Mouse (Mus musculus) layer of hippocampus, adult 8-10 months (tissue): Measurements from ENCODE around the gene Exosc10. TPM values are rescaled to one million over a fixed set of nuclear protein-coding genes. Genes with fewer than 3 reads are reported as not detected.
A peak's percentile ranks its signal among the peaks of the same experiment; 100 is the strongest.

Experiments
- DNase-seq, 2 experiments: peaks; one replicate each; pipeline ENCODE4 v3.0.0; 2022; ENCODE audit warnings: low spot score in 2 of 2
- total RNA-seq, 4 experiments: library from RNA; stranded (reverse); gene quantifications; 2 replicates each; pipeline ENCODE4 v1.2.4; 2022

The Exosc10 gene
- 10 to 100 TPM; 50.1 to 52.6 (median 50.3) TPM for total RNA-seq

DNA sequence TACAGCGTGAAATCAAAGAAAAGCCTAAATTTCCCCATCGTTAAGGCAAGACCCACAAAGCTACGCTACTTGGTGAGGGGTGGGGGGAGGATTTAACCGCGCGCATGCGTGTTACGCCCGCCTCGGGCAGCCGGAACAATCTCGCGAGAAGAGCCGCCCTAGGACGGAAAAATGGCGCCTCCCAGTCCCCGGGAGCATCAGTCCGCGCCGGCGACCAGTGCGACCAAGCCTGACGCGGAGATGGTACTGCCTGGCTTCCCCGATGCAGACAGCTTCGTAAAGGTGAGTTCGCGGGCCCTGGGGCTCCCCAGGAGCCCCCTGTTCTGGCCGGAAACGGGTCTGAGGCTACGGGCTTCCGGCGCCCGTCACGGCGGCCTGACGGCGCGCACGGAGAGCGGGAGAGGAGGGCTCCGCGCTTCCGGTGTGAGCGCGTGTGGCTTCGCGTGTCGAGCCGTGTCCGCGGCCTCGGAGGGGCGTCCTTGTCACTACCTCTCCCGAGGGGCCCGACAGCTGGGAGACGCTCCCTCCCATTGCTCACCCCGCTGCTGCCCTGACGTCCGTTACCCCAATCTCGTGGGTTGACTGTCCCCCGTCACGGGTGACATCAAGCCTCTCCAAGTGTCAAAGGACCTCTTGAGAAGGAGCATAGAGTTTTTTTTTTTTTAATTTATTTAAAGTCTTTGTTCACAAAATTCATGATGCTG, at the start of gene Exosc10:
Gene Exosc10, plus strand, starts transcription at position 133 of the 704 bp plus-strand sequence.
- peak; percentile 53 to 85 for DNase-seq

DNA sequence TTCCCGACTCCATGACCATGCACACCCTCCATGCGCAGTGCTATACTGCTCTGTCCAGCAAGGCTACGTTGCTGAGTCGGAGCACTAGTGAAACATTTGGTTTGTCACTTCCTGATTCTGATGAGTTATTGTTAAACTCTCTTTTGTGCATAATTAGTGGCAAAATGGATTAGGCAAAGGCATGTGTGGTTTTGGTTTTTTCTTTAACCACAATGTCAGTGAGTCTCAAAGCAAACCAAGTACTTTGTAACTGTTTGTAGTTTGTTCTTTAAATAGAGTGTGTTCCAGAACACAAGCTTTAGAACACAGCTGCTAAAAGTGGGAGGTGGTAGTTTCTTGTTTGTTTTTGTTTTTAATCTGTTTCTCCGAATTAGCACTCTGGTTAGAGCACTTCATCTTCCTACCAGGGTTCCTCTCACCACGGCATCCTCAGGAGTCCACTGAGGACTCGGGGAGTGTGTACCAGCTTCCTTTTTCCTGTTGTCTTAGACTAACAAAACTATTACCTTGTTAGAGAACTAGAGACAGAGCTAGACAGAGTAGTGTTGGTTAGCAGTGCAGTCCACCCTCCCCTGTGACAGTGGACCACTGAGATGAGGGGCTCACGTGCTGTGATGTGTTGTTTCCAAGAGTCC, 48.7 kb upstream of the Exosc10 start:
- DNase-seq, result no peak

DNA sequence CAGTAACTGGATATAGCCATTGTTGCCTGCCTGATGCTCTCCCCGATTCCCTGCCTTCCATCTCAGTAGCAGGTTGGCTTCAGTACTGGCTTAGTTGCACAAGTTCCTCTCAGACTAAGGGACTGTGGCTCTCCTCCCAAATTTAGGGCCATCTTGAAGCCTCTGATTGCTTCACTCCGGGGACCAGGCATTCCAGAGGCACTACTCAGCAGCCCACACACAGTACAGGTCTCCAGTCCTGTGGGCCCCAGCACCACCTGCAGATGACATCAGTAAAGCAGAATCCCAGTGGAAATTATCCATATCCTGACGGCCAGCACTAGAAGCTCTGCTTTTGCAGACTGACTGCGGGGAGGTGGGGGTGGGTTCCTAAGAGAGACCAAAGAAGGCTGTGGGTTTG, 47.5 kb upstream of the Exosc10 start:
- no peak for DNase-seq

DNA sequence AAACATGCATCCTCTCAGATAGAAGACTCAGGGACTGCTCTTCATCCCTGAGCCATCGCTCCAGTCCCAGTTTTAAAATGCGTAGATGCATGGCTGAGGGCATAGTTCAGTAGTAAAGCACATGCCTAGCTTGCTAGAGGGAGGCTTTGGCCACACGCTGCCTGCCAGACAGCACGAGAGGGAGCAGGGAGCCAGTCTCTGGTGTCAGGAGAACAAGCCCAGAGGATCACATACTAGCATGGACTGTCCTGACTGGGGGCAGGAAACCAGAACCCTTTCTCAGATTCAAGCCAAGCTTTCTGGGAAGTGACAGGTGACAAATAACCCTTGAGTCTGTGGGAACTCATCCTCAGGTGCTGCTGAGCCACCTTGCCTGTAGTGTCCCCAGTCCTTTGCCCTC, 46.9 kb upstream of the Exosc10 start:
- no peak for DNase-seq

DNA sequence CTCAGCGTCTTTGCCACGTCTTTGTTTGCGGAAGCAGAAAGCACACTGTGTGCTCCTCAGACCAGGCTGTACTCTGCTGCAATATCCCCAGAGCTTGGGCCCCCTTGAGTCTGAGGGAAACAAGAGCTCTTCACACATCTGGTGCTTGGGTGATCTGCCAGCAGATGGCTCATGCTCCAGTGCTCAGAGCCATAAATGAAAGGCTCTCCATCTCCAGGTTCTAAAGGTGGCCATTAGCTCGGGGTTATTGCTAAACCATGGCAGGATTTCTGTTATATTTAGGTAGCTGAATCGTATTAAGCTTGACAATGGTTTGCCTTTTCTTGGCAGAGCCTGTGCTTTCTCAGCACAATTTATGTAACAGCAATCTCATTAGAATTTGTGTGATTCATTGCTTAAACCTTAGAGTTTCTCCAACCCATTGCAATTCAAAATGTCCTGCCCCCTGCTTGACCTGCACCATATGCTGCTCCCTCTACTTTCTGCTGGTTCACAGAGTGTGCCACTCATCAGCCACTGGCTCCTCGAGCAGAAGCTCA, 45.1 kb upstream of the Exosc10 start:
- peak in 1 of 2 experiments; percentile 41 for DNase-seq

DNA sequence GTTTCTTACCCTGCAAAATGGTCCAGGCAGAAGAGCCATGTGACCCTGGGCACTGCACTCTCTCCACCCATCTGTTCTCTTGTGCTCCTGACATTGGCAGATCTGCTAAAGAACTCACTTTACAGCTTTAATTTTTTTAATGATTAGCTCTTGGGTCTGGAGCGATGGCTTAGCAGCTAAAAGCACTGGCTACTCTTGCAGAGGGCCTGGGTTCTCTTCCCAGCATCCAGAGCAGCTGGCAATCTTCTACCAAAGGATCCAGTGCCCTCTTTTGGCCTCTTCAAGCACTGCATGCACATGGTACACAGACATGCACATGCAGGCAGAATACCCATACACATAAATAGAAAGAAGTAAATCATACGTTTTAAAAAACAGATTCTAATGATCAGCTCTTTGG, 42.9 kb upstream of the Exosc10 start:
- no peak for DNase-seq

DNA sequence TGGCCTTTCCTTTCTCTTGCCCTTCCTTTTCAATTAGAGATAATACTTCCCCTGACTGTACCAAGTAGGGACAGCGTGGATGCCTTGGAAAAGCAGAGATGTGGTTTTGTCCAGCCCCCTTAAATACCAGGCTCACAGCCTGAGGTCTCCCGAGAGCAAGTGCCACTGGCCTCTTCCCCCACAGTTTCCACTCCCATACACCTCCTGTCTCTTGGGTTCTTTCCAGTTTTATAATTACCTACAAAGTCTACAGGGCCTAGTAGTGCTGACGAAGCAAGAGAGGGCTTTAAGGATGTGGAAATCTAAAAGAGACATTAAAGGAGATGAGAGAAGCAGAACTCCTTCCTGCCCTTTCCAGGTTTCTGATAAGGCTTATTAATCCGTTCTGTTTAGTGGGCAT, 40.4 kb upstream of the Exosc10 start:
- no peak for DNase-seq

DNA sequence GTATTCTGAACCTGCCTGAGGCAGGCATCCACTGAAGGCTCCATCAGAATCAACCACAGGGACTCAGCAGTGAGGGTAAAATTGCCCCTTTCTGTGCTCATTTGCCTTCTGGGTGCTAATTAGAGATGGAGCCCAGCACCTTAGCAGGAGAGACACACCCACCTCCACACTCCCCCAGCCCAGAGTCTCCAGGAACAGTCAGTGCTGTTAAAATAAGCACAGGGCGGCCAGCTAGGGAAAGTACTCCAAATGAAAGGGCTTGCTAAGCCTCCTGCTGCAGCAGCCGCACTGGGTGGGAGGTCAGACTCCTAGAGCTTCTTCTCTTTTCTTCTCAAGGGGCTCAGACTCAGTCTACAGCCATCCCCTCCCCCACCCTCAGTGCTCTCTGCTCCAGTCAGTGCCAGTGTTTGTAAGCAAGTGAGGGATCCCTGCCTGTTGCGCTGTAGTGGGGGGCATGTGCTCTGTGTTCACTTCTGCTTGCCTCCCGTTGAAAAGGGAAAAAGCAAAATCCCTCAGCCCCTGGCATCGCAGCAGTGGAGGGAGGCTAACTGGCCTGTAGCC, 39.9 kb upstream of the Exosc10 start:
- no peak for DNase-seq

DNA sequence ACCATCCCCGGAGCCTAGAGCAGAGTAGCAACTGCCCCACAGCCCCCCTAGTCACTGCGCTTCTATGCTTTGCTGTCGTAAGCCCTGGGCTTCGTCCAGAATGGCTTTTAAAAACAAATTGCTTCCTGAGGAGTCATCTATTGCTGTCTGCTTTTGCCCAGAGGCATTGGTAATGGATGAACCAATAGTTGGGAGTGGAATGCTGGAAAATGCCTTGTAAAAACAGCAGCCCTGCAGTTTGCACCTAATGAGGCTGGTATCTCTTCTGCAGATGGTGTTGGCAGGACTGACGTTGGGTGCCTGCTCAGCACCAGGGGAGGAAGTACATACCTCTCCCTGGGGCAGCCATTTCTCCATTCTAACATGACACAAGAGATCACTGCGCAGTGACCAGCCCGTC, 34.7 kb upstream of the Exosc10 start:
- no peak for DNase-seq

DNA sequence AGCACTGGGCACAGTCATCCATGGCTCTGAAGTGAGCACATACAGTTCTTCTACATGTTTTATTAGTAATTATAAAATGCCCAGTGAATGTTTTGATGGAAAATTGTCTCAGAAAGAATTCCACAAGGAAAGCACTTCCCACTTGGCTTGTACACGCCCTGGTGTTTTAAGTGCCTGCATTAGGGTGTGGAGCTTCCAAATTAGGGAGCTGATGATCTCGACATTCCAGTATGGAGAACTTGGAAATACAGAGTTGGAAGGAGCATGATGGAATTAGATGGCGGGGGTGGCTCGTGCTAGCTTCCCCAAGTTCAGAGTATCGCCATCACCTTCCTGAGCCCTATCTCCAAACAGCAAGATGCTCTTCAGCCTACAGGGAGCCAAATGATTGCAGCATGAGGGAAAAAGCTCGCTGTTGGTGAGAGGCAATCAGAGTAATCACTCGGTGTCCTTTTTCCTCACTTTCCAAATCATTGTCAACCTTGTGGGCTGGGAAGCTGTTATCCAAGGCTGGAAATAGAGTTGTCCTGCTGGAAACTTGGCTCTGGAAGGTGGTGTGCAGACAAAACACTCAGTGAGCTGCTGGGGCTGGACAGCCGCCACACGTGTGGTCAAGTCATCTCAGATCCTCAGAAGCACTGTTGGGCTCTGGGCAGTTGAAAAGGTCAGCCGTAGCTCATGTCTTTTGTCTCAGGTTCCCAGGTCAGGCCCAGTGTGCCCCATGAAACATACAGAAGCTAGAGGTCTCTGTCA, 30.9 kb upstream of the Exosc10 start:
- DNase-seq, result no peak

DNA sequence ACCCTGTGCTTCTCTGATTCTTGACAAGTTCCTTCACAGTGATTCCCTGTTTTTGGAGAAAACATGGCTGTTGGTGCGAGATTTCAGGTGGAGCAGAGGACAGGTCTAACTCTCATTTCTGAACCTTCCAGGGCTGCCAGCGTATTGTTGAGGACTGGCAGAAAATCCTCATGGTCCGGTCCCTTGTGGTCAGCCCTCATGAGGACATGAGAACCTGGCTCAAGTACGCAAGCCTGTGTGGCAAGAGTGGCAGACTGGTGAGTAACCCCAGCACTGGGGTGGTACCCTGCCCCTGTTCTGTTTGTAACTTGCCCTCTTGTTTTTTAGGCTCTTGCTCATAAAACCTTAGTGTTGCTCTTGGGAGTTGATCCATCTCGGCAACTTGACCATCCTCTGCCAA, 27.9 kb upstream of the Exosc10 start:
- no peak for DNase-seq

DNA sequence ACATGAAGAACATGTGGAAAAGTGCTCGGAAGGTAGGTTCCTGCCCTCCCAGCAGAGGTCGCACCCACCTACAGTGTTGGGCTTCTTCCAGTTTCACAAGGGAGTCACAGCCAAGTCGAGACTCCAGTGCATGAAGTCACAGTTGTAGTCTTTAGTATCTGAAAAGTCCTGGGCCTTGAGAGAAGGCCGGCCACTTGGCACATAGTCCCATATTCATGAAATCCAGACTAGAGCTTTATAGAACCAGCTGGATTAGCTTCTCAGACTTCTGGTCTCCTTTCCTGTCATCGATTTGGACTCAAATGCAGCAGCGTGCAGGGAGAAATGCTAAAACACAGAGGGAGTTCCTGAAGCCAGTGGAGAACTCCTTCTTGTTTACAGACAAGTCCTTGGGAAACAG, 27.5 kb upstream of the Exosc10 start:
- no peak for DNase-seq

DNA sequence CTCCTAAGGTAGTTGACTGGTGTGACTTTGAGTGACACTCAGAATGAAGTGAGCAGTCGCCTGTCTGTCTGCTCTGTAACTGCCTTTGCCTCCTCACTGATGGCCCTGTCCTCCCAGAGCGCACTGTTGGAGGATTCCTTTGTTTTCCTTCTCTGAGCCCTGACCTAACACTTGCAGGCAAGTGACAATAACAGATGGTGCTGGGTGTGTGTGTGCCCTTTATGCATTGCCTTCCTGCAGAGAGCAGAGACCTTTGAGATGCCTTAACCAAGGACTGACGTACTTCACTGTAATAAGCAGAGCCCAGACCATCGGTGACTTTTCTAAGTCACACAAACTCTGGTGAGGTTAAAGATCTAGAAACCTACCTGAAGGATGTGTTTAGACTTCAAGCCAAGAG, 26.9 kb upstream of the Exosc10 start:
- DNase-seq, result no peak

DNA sequence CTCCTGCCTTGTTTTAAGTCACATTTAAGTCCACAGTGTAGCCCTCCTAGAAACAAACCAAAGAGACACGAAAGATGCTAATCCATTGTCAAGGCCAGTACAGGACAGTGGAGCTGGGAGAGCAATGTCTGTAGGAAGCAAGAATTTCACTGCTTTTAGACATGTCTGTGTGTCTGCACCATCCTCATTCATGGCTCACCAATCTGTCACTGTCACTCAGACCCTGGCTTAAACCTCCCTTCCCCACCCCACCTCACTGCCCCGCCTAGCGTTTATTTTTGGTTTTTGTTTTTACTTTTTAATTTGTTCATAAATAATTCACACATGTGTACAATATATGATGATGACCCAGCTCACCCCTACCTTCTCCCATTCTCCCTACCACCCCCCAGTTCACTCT, 25.7 kb upstream of the Exosc10 start:
- DNase-seq, result no peak

DNA sequence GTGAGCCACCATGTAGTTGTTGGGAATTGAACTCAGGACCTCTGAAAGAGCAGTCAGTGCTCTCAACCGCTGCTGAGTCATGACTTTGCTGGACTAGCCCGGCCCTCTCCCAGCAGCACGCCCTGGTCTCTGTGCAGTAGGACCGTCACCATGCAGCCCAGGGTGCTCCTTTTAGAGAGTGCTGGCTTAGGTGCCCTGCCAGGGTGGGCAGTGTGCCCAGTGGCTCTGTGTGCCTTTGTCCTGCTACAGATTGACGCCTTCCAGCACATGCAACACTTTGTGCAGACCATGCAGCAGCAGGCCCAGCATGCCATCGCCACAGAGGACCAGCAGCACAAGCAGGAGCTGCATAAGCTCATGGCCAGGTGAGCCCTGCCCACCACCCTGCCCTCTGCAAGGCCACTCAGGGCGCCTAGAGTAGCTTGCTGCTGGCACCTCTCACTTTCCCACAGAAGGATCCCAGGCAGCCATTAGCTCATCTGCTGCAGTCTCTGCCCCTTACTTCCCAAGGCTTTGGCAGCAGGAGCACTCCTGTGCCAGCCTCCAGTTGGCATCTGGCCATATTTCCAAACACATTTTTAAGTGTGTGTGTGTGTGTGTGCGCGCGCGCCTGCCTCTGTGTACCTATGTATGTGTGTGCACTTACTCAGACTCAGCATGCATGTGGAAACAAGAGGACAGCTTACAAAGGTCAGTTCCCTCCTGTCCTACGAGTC, 24.5 kb upstream of the Exosc10 start:
- DNase-seq, result peak in 1 of 2 experiments; percentile 46

DNA sequence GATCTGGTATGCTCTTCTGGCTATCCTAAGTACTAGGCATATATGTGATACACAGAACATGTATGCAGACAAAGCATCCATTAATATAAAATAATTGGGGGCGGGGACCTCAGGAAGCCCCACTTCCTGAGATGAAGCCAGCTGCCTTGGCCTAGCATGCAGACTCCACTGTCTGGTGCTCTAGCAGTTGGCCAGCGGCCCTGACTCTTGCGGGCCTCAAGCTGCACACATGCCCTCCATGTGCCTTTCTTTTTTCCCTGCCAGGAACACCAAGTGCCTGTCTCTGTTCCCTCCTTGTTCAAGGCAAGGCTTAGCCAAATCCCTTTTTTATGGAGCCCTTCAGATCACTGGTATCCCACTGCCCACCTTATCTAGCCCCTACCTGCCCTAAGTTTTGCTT, 22.4 kb upstream of the Exosc10 start:
- DNase-seq, result no peak

DNA sequence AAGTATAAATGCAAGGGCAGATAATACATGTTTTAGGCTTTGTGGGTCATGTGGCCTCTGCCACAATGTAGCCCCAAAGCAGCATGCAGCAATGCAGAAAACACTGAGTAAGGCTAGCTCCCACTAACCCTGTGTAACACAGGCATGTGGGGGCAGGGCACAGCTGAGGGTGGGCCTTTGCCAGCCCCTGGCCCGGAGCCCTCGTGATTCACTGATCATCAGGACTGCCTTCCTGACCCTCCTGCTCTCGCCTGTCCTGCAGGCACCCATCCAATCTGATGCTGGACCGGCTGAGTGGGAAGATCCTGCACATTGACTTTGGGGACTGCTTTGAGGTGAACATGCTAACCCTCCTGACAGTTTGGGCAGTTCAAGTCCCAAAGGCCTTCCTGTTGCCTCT, 9.1 kb upstream of the Exosc10 start:
- no peak for DNase-seq

DNA sequence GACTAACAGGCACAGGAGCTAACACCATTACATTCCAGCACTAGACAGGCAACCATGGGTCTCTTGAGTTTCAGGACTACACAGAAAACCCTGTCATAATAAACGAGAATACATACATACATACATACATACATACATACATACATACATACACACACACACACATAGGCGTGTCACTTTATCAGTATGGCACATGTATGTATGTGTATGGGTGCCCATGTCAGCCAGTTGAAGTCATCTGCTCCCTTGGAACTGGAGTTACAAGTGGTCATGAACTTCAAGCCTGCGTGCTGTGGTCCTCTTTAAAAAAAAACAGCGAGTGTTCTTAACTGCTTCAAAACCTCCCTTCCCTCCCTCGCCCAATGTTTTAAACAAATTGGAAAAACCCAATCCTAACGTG, 463 bp upstream of the Exosc10 start:
- no peak for DNase-seq

DNA sequence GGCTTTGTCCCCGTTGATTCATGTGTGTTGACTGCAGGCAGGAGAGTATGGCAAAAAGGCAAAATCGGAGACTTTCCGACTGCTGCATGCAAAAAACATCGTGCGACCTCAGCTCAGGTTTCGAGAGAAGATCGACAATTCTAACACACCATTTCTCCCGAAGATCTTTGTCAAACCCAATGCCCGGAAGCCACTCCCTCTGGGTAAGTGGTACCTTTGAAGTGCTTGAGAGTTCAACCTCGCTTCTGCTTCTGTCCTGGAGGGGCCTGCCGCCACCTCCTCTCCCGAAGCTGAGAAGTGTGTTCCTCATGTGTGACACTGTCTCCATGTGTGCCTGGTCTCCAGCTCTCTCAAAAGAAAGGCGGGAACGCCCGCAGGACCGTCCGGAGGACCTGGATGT, 4.4 kb downstream of the Exosc10 start:
- no peak for DNase-seq

DNA sequence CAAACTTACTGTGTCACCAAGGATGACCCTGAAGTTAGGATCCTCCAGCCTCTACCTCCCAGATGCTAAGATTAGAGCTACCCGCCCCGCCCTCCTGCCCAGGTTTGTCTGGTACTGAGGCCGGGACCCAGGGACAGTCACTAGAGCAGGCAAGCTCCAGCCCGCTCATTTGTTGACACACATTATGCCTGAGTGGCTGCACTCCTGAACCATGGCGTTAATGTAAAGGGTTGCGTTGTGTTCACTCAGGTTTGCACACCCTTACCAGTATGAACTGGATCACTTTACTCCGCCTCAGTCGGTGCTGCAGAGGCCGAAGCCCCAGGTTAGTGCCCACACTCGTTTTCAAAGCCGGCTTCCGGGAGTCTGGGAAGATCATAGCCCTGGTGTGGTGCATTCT, 5.4 kb downstream of the Exosc10 start:
- no peak for DNase-seq

DNA sequence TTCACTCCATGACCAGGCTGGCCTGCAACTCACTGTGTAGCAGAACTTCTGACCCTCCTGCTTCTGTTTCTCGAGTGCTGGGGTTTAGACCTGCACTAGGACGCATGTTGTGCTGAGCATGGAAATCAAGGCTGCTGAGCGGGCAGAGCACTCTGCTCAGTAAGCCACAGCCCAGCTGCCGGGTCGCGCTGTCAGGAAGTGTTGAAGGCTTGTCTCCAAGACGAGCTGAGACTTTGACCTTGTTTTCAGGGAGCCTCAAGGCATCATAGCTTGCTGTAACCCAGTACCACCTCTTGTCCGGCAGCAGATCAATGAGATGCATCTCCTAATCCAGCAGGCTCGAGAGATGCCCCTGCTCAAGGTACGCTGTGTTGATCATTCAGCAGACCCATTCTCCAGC, 11.9 kb downstream of the Exosc10 start:
- DNase-seq, result no peak
